21 mouse cellular contexts compared by ENCODE assay signal in genomic region chr3:148632449-148632848, GRCm38 (mm10).
"Had no signal": no experiment of that assay in that cellular context is flagged by ENCODE, and none has a peak within 500 bp of the region (broad histone marks: within the 10 kb centered on the region; RNA-seq: fewer than 3 reads in every experiment).

No protein-coding gene starts in this region.

- H3K9me3 ChIP-seq: heart, embryonic 10.5 days; heart, embryonic 12.5 days; hindbrain, embryonic 10.5 days; hindbrain, embryonic 12.5 days; intestine, embryonic 15.5 days; liver, embryonic 12.5 days had no signal

- H3K27me3 ChIP-seq: heart, embryonic 12.5 days; hindbrain, embryonic 12.5 days; intestine, embryonic 15.5 days; liver, embryonic 12.5 days had no signal

- H3K36me3 ChIP-seq: heart, embryonic 10.5 days; heart, embryonic 12.5 days; hindbrain, embryonic 10.5 days; hindbrain, embryonic 12.5 days; intestine, embryonic 15.5 days; liver, embryonic 12.5 days had no signal

- H3K4me1 ChIP-seq: hindbrain, embryonic 12.5 days; intestine, embryonic 15.5 days; liver, embryonic 12.5 days had no signal

- H3K4me3 ChIP-seq: heart, embryonic 10.5 days; heart, embryonic 12.5 days; hindbrain, embryonic 10.5 days; hindbrain, embryonic 12.5 days; intestine, embryonic 15.5 days; layer of hippocampus, adult 2 months; left cerebral cortex, adult 2 months; liver, embryonic 12.5 days had no signal

- H3K4me2 ChIP-seq: heart, embryonic 12.5 days; hindbrain, embryonic 12.5 days; intestine, embryonic 15.5 days; liver, embryonic 12.5 days had no signal

- H3K27ac ChIP-seq: gastrocnemius, adult 2 months; heart, embryonic 10.5 days; hindbrain, embryonic 10.5 days; hindbrain, embryonic 12.5 days; hindbrain, embryonic 14.5 days; intestine, embryonic 15.5 days; layer of hippocampus, adult 2 months; left cerebral cortex, adult 2 months; liver, embryonic 12.5 days; liver, embryonic 14.5 days had no signal

- H3K9ac ChIP-seq: heart, embryonic 12.5 days; hindbrain, embryonic 12.5 days; hindbrain, embryonic 14.5 days; intestine, embryonic 15.5 days; liver, embryonic 12.5 days; liver, embryonic 14.5 days had no signal

- DNase-seq: gastrocnemius, adult 2 months; gastrocnemius, postnatal 10 days; gastrocnemius, postnatal 25 days; heart, adult 18-20 months; heart, postnatal 10 days; heart, postnatal 4 days; kidney, adult 18-20 months; kidney, adult 8-10 months had no signal

- ATAC-seq: hindbrain, embryonic 16.5 days; inflammation-experienced regulatory T-cells, adult 6 months; intestine, embryonic 15.5 days; intestine, postnatal 0 days; liver, embryonic 12.5 days had no signal
